Mouse (Mus musculus): Measurements from ENCODE around the gene Pi4kb. TPM values are rescaled to one million over a fixed set of nuclear protein-coding genes. Genes with fewer than 3 reads are reported as not detected.

Pi4kb gene
- polyA plus RNA-seq (2015; fragmentation: Nextera tagmentation; extraction: Ambion mirVana): 15.1 and 17.7 TPM in 2 replicates

DNA sequence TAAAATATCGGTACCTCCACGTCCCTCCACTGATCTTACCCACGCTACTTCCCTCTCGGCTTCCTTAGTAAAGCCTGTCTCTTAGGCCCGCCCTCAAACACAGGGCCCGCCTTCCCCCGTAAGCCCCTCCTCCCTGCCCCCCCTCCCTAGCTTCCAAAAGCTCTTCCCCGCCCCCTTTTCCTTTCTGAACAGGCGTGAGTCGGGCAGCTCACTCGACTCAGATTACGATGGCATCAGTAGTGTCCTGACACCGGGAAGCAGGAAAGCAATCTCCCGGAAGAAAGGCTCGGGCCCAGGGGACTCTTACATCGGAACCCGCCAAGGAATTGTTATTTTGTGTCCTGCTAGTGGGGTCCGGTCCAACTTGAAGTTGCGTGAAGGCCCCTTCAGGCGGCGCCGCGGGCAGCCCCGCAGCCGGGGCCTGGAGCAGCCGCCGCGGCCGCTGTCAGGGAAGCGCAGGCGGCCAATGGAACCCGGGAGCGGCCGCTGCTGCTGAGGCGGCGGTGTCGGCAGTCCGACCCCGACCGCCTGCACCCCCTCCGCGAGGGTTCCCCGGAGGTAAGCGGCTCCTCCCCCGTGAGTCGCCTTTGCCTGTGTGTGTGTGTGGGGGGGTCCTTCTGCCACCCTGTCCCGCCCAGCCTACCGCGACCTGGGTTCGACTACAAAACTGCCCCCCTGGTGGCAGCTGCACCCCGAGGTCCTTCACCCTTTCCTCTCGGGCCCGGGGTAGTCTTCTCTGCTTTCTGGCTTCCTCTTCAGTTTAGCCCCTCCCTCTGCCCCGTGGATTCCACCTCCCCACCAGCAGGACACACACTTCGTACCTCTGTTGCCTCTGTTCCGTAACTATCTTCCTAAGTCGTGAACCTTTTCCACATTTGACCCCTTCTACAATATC, at the start of gene Pi4kb:
Gene Pi4kb, plus strand, starts transcription at position 204 of the 895 bp plus-strand sequence.

DNA sequence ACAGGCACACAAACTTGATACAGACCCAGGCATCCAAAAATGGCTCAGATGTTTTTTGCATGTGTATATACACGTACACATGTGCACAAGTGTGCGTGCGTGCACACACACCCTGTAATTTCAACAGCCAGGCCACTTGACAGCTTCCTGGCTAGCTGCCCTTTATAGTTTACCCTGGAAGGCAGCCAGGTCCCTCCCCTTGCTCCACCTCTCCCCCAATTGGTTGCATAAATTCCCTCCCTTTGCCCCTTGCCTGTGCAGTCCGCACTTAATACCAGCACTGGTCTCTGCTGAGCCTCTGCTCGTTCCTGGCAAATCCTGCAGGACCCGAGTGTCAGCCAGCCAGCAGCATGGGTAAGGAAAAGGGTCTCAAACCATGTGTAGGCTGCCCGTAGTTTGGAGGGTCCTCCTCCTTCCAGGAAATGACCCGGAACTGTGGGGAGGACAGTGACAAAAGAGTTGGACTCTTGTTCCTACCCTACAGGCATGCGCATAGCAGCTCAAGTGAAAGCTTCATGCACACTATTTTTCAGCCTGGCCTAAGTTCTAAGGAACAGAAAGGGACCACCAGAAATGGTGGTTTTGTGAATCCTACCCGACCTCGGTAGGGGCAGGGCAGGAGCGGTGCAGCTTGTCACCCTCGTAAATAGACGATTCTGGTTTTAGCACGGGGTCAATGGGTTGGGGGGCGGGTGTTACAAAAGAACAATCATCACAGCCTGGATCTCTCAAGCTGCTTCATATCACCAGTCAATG, 41.5 kb upstream of the Pi4kb start, which contains the start of gene Selenbp1:
Gene Selenbp1, plus strand, starts transcription at position 248 of the 756 bp plus-strand sequence.

DNA sequence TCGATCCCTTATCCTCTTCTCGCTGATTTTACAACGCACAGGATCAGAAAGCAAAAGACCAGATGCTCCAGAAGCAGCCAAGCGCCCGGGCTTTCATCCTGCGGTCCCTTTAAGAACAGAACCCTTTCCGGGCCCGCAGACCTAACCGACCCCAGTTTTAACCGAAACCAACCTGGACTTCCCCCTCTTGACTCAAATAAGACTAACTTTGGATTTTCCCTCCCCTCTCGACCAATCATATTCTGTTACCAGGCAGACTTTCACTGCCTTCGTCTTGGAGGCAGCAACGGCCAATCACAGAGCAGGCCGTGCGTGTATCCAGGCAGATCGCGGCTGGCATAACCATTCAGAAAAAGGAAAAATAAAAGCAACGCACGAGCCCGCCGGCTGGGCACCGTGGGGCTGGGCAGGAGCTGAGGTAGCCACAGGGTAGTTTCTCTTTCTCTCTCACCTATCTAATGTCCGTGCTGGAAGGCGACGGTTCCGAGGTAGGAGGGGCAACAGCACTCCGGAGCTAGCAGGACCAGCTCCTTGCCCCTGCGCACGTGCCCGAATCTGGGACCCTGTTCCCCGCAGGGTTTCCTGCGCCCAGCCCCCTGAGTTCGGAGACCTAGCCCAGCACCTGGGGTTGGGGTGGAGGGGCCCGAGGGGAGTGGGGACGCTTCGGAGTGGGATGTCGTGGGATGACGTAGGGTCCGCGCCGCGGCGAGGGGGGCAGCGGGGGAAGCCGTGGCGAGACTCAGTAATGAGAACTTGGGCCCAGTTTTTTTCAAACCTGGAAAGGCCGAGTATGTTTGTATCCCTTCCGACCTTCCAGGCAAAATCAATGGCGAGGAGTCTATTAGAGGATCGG, 20.5 kb upstream of the Pi4kb start, which contains the start of gene Rfx5:
Gene Rfx5, plus strand, starts transcription at position 312 of the 853 bp plus-strand sequence.

DNA sequence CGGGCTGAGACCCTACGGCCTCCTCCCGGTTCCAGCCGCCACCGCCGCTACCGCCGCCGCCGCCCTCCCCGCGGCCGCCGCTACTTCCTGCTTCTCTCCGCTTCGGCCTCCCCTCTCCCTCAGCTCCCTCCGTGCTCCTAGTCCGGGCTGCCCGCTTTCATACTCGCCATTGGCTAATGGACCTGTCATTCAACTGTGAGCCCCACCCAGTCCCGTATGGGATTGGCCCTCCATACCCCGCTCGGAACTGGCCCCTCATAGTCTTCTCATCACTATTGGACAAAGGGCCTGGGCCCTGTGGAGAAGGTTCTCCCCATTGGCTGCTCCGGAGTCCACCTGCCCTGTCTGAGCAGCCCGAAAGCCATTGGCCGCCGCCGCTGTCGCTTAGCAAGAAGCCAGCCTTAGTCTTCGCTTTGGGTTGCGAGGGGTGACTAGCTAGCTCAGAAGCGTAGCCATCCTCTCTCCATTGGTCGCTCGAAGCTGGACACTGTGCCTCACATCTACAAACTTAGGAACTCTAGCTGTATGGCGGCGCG, 40.9 kb downstream of the Pi4kb start, which contains the start of gene Zfp687:
Gene Zfp687, minus strand, starts transcription at position 112 of the 536 bp plus-strand sequence.

DNA sequence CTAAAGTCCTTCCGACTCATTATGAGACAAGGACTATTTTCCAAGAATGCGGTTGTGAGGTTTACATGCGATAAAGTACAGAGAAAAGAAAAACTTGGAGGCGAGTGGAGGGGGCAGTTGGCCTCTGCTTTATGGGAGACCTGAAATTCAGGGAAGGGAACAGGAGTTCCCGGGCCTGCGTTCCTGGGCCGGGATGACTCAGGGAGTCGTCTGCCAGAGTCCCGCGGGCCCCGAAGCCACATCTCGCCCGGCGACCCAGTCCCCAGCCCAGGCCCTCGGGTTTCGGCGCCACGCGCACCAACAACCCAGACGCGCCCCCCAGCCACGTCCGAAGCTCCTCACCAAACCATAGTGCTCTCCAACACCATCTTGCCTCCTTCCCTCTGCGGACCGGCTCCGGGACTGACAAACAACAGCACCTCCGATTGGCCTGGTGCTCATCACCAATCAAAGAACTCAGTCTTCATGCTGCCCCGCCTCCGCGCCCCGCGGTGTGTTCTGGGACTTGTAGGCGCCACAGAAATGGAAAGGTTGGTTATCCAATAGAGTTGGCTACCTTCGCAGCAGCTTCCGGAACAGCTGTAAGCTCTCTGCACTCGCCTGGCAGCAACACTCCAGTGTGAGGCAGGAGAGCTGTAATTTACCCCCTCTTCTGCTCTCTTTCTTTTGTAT, 67.8 kb downstream of the Pi4kb start, which contains the start of gene Psmd4:
Gene Psmd4, minus strand, starts transcription at position 449 of the 672 bp plus-strand sequence.

Small RNA genes within 50 kb of the gene (microRNA-seq; reads per million reads assigned to microRNA genes)
- gene Mir7013: not detected

Other genes with a start within 250 kb of the Pi4kb start
- gene Cgn, start 188.2 kb upstream of the Pi4kb start, polyA plus RNA-seq (2015; fragmentation: Nextera tagmentation; extraction: Ambion mirVana): 12.2 and 13.9 TPM in 2 replicates
- gene Pogz, start 137.2 kb upstream of the Pi4kb start, polyA plus RNA-seq (2015; fragmentation: Nextera tagmentation; extraction: Ambion mirVana): 13.9 and 15.4 TPM in 2 replicates
- gene Psmb4, start 87.8 kb upstream of the Pi4kb start, polyA plus RNA-seq (2015; fragmentation: Nextera tagmentation; extraction: Ambion mirVana): 352 and 413 TPM in 2 replicates
- 22.5 and 24.6 TPM in 2 replicates for gene Selenbp1, start 41.7 kb upstream of the Pi4kb start, polyA plus RNA-seq (2015; fragmentation: Nextera tagmentation; extraction: Ambion mirVana)
- gene Rfx5, start 20.7 kb upstream of the Pi4kb start, polyA plus RNA-seq (2015; fragmentation: Nextera tagmentation; extraction: Ambion mirVana): 6.8 and 7.1 TPM in 2 replicates
- 13.1 and 15.2 TPM in 2 replicates for gene Zfp687, start 40.7 kb downstream of the Pi4kb start, polyA plus RNA-seq (2015; fragmentation: Nextera tagmentation; extraction: Ambion mirVana)
- gene Psmd4, start 67.9 kb downstream of the Pi4kb start, polyA plus RNA-seq (2015; fragmentation: Nextera tagmentation; extraction: Ambion mirVana): 248 and 269 TPM in 2 replicates
- 10.7 and 10.9 TPM in 2 replicates for gene Pip5k1a, start 132.2 kb downstream of the Pi4kb start, polyA plus RNA-seq (2015; fragmentation: Nextera tagmentation; extraction: Ambion mirVana)
- 89.2 and 101 TPM in 2 replicates for gene Vps72, start 136.3 kb downstream of the Pi4kb start, polyA plus RNA-seq (2015; fragmentation: Nextera tagmentation; extraction: Ambion mirVana)
- gene Tmod4, start 149.7 kb downstream of the Pi4kb start, polyA plus RNA-seq (2015; fragmentation: Nextera tagmentation; extraction: Ambion mirVana): 0.50 and 0.79 TPM in 2 replicates
- 78.6 and 80.8 TPM in 2 replicates for gene Scnm1, start 159.3 kb downstream of the Pi4kb start, polyA plus RNA-seq (2015; fragmentation: Nextera tagmentation; extraction: Ambion mirVana)
- 41.0 and 41.2 TPM in 2 replicates for gene Lysmd1, start 159.4 kb downstream of the Pi4kb start, polyA plus RNA-seq (2015; fragmentation: Nextera tagmentation; extraction: Ambion mirVana)
- 4.7 and 4.8 TPM in 2 replicates for gene Tnfaip8l2, start 167.6 kb downstream of the Pi4kb start, polyA plus RNA-seq (2015; fragmentation: Nextera tagmentation; extraction: Ambion mirVana)
- 14.0 and 15.0 TPM in 2 replicates for gene Sema6c, start 185.7 kb downstream of the Pi4kb start, polyA plus RNA-seq (2015; fragmentation: Nextera tagmentation; extraction: Ambion mirVana)
- 2.5 and 2.6 TPM in 2 replicates for gene Gabpb2, start 243.2 kb downstream of the Pi4kb start, polyA plus RNA-seq (2015; fragmentation: Nextera tagmentation; extraction: Ambion mirVana)